Mouse (Mus musculus) thymus, adult 2 months (tissue): ENCODE data around the gene Wdr74. TPM values are rescaled to one million over a fixed set of nuclear protein-coding genes. Genes with fewer than 3 reads are reported as not detected.

ENCODE experiments used
- DNase-seq: peaks from one replicate; pipeline ENCODE4 v3.0.0; 2021
- H3K27ac ChIP-seq: fragments of 200-500 bp; 2 replicates; pipeline ENCODE4 v1.5.1; 2012; ENCODE audit warnings: low read length, control low read depth; ENCODE audit not compliant: control insufficient read depth, insufficient read depth
- H3K27me3 ChIP-seq: fragments of 200-500 bp; 2 replicates; pipeline ENCODE4 v1.6.1; 2012; ENCODE audit warnings: mild to moderate bottlenecking, low read length, moderate library complexity, mixed read lengths; ENCODE audit not compliant: control insufficient read depth, insufficient read depth
- H3K36me3 ChIP-seq: fragments of 200-500 bp; 2 replicates; pipeline ENCODE4 v1.6.1; 2012; ENCODE audit warnings: mild to moderate bottlenecking, low read length, moderate library complexity; ENCODE audit not compliant: control insufficient read depth, insufficient read depth
- H3K4me1 ChIP-seq: fragments of 200-500 bp; replicated peaks from 2 replicates; pipeline ENCODE4 v1.6.1; 2012; ENCODE audit warnings: low read length; ENCODE audit not compliant: control insufficient read depth, insufficient read depth
- H3K4me3 ChIP-seq: fragments of 200-500 bp; 2 replicates; pipeline ENCODE4 v1.5.1; 2012; ENCODE audit warnings: mild to moderate bottlenecking, low read length, control low read depth, moderate library complexity; ENCODE audit not compliant: control insufficient read depth, insufficient read depth
- CTCF ChIP-seq: fragments of 200-500 bp; IDR thresholded peaks from 2 replicates; pipeline ENCODE4 v1.5.1; 2012; ENCODE audit warnings: mild to moderate bottlenecking, control low read depth, low read length, moderate library complexity, borderline replicate concordance; ENCODE audit not compliant: control insufficient read depth, poor library complexity, insufficient read depth; ENCODE audit errors: extremely low read depth
- POLR2A ChIP-seq: fragments of 200-500 bp; IDR thresholded peaks from 2 replicates; pipeline ENCODE4 v1.6.1; 2012; ENCODE audit warnings: mild to moderate bottlenecking, low read length, control low read depth, moderate library complexity; ENCODE audit not compliant: control insufficient read depth, poor library complexity, insufficient read depth; ENCODE audit errors: extremely low read depth
- WGBS: fragments of 180-500 bp; shearing (Covaris S2); methylation state at CpG from one replicate; pipeline ENCODE4 v1.1.7; 2018; 5-methylcytosine and 5-hydroxymethylcytosine counted together
- polyA plus RNA-seq: library from polyadenylated mRNA; depleted of rRNA; stranded (reverse); fragments of >200 nt; gene quantifications from 2 replicates; pipeline ENCODE4 v1.2.3, GENCODE M21; 2012

The Wdr74 gene
- polyA plus RNA-seq, 1 experiment, result 54.7 TPM

DNA sequence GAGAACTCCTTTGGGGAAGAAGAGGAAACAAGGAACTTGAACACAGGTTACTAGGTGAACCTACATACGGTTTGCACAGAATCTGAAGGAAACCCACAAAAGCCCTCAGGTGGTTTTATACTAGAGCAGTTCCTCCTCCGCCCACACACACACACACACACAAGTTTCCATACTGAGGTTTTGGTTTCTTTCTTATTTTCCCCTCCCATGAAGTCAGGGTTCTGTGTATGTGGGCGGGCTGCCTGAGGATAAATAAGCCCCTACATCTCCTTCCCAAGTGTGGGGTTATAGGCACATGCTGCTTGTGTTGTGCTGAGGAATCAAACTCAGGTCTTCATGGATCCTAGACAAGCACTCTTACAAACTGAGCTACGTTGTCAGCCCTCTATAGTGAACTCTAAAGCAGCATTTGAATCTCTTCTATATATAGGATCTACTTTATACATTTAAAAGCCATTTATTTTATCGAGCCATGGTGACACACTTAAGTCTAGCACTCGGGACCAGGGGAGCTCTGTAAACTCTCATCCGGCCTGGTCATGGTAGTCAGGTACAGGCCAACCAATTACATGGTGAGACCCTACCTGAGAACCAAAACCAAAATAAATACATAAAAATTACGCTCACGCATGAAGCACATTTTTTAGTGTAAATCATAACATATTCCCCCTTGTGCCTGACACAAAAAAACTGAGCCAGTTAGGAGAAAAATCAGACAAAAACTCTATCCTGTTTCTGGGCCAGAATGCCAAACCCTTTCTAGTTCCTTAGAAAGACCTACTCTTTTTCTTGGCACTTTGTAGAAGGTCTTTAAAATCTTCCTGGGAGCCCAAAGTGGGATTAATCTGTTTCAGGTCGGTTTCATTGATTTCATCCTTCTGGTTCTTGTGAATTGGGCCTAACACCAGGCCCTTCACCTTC lies 23.4 kb upstream of the Wdr74 start:
- Histone ChIP-seq H3K4me1 (peaks cover 13% of the 10 kb centered on the region), H3K27me3 (no peaks in the 10 kb centered on the region), H3K36me3 (peaks cover 33% of the 10 kb centered on the region), H3K27ac (peak overlapping the region; percentile 98), H3K4me3 (peak overlapping the region; percentile 75)
- no peak for TF ChIP-seq CTCF
- no peak for TF ChIP-seq POLR2A
- WGBS, result 24% methylated on average over 10 of the region's 10 CpGs
- DNase-seq, result peak; percentile 51

DNA sequence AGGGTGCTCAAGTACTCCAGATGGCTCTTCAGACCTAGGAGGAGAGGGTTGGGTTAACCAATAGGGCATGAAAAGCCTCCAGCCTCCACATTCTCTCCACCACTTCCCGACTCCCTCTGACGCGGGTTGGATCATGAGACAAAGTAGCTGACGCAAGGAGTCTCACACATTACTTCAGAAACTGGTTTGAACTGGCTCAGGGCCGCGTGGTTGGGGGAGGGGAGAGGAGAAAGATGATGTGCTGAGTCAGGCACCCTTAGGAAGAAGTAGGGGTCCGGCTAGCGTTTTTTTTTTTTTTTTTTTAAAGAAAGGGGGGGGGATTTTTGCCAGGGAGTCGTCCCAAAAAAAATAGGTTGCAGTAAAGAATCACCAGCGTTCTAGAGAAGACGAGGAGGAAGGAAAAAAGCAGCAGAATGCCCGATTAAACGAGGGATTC lies 22.7 kb upstream of the Wdr74 start:
- H3K36me3 ChIP-seq, result peaks cover 26% of the 10 kb centered on the region
- H3K4me3 ChIP-seq, result peak overlapping the region; percentile 75
- 2% methylated on average over 13 of the region's 13 CpGs for WGBS
- TF ChIP-seq CTCF (no peak), POLR2A (no peak)
- no peaks in the 10 kb centered on the region for H3K27me3 ChIP-seq
- H3K4me1 ChIP-seq, result peaks cover 13% of the 10 kb centered on the region
- peak; percentile 70 for DNase-seq
- peak overlapping the region; percentile 79 for H3K27ac ChIP-seq

DNA sequence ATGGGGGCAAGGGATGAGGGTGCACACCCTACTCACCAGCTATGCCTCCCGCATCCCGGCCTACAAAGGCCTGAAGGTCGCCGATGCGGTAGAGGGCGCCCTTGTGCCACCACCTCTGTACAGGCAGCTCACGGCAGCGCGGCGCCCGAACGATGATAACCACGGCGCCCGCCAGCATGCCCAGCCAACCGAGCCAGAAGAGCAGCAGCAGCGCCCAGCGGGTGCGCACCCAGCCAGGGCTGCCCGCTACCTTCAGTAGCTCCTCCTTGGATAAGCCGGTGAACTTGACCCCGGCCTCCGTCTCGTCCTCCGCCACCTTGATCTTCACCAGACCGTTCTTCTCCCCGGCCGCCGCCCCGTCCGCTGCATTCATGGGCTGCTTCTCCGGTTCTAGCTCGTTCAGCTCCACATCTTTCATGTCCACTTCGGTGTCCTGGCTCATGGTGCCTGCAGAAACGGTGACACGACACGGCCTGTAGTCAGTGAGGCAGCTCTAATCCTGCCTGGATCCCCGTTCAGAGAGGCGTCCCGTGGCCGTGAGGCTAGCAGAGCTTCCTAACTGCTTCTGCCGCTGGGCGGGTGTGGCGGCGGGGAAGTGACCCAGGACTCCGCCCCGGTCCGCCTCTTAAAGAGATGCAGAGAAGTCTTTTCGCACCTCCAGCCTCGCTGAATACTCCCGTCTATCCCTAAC lies 22.2 kb upstream of the Wdr74 start:
- Histone ChIP-seq H3K36me3 (peaks cover 21% of the 10 kb centered on the region), H3K27me3 (no peaks in the 10 kb centered on the region), H3K27ac (peak overlapping the region; percentile 79), H3K4me3 (peak overlapping the region; percentile 75), H3K4me1 (peaks cover 13% of the 10 kb centered on the region)
- WGBS, result under 1% methylated on average over 51 of the region's 51 CpGs
- TF ChIP-seq POLR2A (peak; percentile 74), CTCF (peak; percentile 87)
- DNase-seq, result peak; percentile 97

DNA sequence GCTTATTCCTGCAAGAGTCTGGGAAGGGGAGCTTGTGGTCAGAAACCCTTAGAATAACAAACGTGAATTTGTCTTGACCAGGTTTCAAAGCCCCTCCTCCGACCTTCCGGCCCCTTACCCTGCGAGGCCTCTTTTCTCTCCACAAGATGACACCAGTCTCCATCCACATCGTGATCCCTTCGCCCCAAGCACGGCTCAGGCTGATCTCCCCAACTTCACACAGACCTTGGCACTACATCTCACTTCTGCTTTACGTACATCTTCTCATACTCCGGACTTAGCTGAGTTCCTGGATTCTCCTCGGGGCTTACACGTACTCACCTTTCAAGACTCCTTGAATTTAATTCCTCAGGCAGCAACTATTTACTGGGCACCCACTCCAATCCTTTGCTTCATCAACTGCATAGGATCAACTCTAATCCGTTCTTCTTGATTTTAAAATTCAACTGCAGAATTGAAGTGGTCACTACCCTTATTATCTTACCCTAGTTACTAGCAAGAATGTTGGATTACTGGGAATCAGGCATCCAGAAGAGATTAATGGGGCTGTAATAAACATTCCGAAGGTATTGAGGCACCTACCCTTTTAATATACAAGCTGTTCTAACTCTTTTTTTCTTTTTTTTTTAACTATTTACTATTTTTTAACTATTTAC lies 21.5 kb upstream of the Wdr74 start:
- no peak for DNase-seq
- Histone ChIP-seq H3K27ac (no peak overlapping the region), H3K36me3 (peaks cover 14% of the 10 kb centered on the region), H3K4me3 (peak overlapping the region; percentile 75), H3K27me3 (no peaks in the 10 kb centered on the region), H3K4me1 (peaks cover 13% of the 10 kb centered on the region)
- TF ChIP-seq POLR2A, result no peak
- TF ChIP-seq CTCF, result no peak
- WGBS, result 15% methylated on average over 13 of the region's 13 CpGs

DNA sequence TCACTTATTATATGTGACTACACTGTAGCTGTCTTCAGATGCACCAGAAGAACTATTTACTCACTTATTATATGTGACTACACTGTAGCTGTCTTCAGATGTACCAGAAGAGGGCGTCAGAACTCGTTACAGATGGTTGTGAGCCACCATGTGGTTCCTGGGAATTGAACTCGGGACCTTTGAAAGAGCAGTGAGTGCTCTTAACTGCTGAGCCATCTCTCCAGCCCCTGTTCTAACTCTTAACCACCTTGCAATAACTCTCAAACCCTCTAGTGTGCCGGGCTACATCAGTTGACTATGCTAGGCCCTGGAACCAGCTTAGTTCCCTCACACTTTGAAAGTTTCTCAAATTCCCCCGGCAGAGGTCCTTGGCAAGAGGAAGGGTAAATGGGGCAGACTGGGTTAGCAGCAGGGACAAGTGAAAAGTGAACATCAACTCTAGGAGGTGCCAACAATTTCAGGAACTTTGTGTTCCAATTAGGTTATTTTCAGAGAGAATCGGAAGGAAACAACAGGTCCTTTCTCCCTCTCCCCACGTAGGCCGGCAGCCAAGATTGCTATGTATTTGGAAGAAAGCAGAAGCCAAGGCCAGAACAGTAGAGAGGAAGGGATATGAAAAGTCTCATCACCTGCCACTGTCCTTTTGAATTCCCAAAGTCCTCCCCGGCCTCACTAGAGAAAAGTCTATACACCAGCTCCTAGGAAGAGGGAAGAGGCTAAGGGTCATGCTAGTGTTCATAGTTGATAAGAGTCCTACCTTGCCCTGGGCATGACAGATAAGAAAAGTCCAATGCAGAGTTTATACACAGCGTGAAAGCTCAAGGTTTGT lies 20.8 kb upstream of the Wdr74 start:
- Histone ChIP-seq H3K36me3 (peaks cover 7% of the 10 kb centered on the region; the same call in 1 of the 2 replicates), H3K4me3 (no peak overlapping the region), H3K4me1 (peaks cover 13% of the 10 kb centered on the region), H3K27me3 (no peaks in the 10 kb centered on the region), H3K27ac (no peak overlapping the region)
- TF ChIP-seq CTCF (no peak), POLR2A (no peak)
- WGBS, result 90% methylated on average over 10 of the region's 10 CpGs
- DNase-seq, result no peak
